Mouse (Mus musculus) kidney, embryonic 15.5 days (tissue): ENCODE measurements around the gene Vopp1. TPM values are rescaled to one million over a fixed set of nuclear protein-coding genes. Genes with fewer than 3 reads are reported as not detected.

Experiments
- ATAC-seq: fragments of 200-750 bp; cut with Nextera tagmentation; replicated peaks from 2 replicates; pipeline ENCODE4 v1.8.0; 2017; ENCODE audit warnings: moderate TSS enrichment; ENCODE audit not compliant: low FRiP score
- H3K27ac ChIP-seq: fragments of 300-500 bp; sonication (generic); 2 replicates; pipeline ENCODE4 v1.5.1; 2015; ENCODE audit warnings: mild to moderate bottlenecking, inconsistent platforms
- H3K27me3 ChIP-seq: fragments of 300-500 bp; sonication (generic); 2 replicates; pipeline ENCODE4 v1.6.1; 2015; ENCODE audit warnings: inconsistent platforms
- H3K36me3 ChIP-seq: fragments of 300-500 bp; sonication (generic); 2 replicates; pipeline ENCODE4 v1.6.1; 2015; ENCODE audit warnings: inconsistent platforms
- H3K4me1 ChIP-seq: fragments of 300-500 bp; sonication (generic); 2 replicates; pipeline ENCODE4 v1.6.1; 2015; ENCODE audit warnings: inconsistent platforms
- H3K4me2 ChIP-seq: fragments of 300-500 bp; sonication (generic); 2 replicates; pipeline ENCODE4 v1.6.1; 2015; ENCODE audit warnings: moderate library complexity, mild to moderate bottlenecking, inconsistent platforms
- H3K4me3 ChIP-seq: fragments of 300-500 bp; sonication (generic); replicated peaks from 2 replicates; pipeline ENCODE4 v1.5.1; 2015; ENCODE audit warnings: mild to moderate bottlenecking, inconsistent platforms
- H3K9ac ChIP-seq: fragments of 300-500 bp; sonication (generic); 2 replicates; pipeline ENCODE4 v1.6.1; 2015; ENCODE audit warnings: mild to moderate bottlenecking, inconsistent platforms
- H3K9me3 ChIP-seq: fragments of 300-500 bp; sonication (generic); replicated peaks from 2 replicates; pipeline ENCODE4 v1.6.1; 2016; ENCODE audit warnings: inconsistent platforms
- whole genome bisulfite sequencing: fragments of 180-500 bp; shearing (Covaris S2); methylation state at CpG from one replicate; pipeline ENCODE4 v1.1.7; 2015; ENCODE audit warnings: mixed read lengths; 5-methylcytosine and 5-hydroxymethylcytosine counted together
- polyA plus RNA-seq: library from polyadenylated mRNA; unstranded; fragments of >200 nt; fragmentation: Nextera tagmentation; extraction: Ambion mirVana; gene quantifications from 2 replicates; pipeline ENCODE4 v1.2.1, GENCODE M21; 2015

The Vopp1 gene
- polyA plus RNA-seq, 1 experiment from 2014 or later, result 44.8 TPM

DNA sequence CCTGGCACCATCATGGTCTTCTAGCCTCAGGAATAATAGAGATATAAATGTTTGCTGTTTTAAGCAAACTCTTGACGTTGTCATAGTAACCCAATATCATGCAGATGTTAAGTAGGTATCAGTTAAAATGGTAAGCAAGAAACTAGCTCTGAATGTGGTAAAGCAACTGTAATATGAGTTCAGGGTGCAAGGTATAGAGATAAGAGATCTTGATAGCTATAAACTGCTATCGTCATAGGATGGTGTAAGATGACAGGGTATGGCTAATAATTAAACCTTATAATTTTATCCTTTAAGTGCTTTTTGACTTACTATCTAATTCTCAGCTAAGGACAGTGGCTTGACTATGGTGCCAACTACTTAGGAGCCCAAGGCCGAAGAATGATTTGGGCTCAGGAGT lies 44.6 kb downstream of the Vopp1 start:
- H3K4me2 ChIP-seq, result no peak overlapping the region
- H3K4me1 ChIP-seq, result no peaks in the 10 kb centered on the region
- H3K9ac ChIP-seq, result no peak overlapping the region
- no peak overlapping the region for H3K4me3 ChIP-seq
- H3K27me3 ChIP-seq, result no peaks in the 10 kb centered on the region
- H3K27ac ChIP-seq, result no peak overlapping the region
- WGBS, result 88% methylated on average over 3 of the region's 3 CpGs
- 0 out of 2 replicates have a peak, but pooled peaks cover 6% of the 10 kb centered on the region for H3K36me3 ChIP-seq
- ATAC-seq, result no peak
- no peaks in the 10 kb centered on the region for H3K9me3 ChIP-seq

DNA sequence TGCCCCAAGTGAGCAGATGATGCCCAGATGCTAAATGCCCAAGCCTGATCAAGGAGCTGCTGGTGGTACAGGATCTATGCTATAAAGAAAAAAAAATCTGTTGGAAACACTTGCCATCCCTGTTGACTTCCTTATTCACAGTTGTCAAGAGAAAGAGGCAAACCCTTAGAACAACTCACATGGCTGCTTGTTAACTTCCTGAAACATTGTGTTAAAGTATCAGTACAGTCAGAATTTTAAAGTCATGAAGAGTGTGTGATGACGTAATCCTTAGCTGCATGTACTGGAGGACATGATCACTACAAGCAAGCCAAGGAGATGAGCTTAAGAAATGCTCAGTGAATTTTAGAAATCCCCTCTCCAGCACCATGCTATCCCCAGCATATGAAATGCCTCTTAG lies 51.2 kb downstream of the Vopp1 start:
- no peak for ATAC-seq

DNA sequence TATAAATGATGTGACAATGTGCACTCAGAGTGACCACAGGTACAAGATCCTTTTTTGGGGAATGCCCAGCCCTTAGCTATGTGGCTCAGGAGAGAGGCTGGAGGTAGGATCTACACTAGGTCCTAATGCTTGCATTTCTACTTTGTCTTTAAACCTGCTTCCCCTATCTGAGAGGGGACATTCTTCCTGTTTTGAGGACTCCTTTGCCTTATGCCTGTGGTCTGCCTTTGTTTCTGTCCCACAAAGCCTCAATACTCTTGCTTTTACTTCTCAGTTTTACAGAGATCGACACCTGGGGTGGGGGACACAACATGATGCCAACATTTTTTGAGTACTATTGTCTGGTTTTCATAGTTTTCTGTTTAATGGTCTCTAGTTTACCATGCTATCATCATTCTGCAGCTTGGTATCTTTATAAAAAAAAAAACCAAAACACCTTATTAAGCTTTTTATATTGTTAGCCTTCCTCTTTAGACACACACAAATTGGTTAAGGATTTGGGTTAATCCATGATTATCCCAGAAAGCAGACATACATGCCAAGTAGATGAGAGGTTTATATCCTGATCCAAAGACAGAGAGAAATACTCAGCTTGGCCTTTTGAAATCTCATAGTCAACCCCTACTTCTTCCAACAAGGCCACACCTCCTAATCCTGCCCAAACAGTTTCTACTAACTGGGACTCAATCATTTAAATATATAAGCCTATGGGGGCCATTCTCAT lies 54.3 kb downstream of the Vopp1 start:
- H3K4me1 ChIP-seq, result no peaks in the 10 kb centered on the region
- H3K9ac ChIP-seq, result no peak overlapping the region
- H3K27ac ChIP-seq, result no peak overlapping the region
- H3K9me3 ChIP-seq, result no peaks in the 10 kb centered on the region
- H3K36me3 ChIP-seq, result peaks cover 33% of the 10 kb centered on the region
- H3K4me3 ChIP-seq, result no peak overlapping the region
- no peak for ATAC-seq
- no peak overlapping the region for H3K4me2 ChIP-seq
- 85% methylated on average over 1 of the region's 1 CpGs for WGBS
- no peaks in the 10 kb centered on the region for H3K27me3 ChIP-seq

More for the DNA sequence above, 51.2 kb downstream of the Vopp1 start:
- Histone ChIP-seq H3K4me2 (no peak overlapping the region), H3K36me3 (peaks cover 34% of the 10 kb centered on the region), H3K4me1 (no peaks in the 10 kb centered on the region), H3K4me3 (no peak overlapping the region), H3K9me3 (no peaks in the 10 kb centered on the region), H3K27ac (no peak overlapping the region), H3K27me3 (no peaks in the 10 kb centered on the region), H3K9ac (no peak overlapping the region)
- 94% methylated on average over 1 of the region's 1 CpGs for WGBS

DNA sequence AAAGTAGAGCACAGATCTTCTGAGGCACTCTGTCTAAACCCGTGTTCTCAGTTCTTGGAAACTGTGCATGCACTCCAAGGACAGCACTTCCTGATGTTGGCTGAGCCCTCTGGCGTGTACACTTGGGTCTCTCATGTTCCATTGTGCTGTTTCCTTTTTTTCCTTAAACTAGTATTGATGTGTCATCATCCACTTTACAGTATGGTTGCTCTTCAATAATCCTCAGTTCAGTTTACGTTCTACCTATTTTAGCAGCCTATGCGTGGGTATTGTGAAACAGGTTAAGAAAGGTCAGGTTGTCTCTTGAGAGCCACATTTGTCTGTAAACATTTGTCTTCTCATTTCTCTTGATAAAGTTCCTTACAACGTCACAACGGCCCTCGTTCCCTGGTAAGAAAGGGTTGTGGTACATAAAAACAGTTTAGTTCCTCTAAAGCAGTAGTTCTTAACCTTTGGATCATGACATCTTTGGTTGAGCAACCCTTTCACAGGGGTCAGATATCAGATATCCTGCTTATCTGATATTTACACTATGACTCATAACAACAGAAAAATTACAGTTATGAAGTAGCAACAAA lies 55.9 kb downstream of the Vopp1 start:
- no peaks in the 10 kb centered on the region for H3K9me3 ChIP-seq
- H3K9ac ChIP-seq, result no peak overlapping the region
- no peak for ATAC-seq
- no peak overlapping the region for H3K4me2 ChIP-seq
- no peak overlapping the region for H3K4me3 ChIP-seq
- no peaks in the 10 kb centered on the region for H3K27me3 ChIP-seq
- no peaks in the 10 kb centered on the region for H3K4me1 ChIP-seq
- peaks cover 26% of the 10 kb centered on the region for H3K36me3 ChIP-seq
- 81% methylated on average over 7 of the region's 7 CpGs for WGBS
- H3K27ac ChIP-seq, result no peak overlapping the region

DNA sequence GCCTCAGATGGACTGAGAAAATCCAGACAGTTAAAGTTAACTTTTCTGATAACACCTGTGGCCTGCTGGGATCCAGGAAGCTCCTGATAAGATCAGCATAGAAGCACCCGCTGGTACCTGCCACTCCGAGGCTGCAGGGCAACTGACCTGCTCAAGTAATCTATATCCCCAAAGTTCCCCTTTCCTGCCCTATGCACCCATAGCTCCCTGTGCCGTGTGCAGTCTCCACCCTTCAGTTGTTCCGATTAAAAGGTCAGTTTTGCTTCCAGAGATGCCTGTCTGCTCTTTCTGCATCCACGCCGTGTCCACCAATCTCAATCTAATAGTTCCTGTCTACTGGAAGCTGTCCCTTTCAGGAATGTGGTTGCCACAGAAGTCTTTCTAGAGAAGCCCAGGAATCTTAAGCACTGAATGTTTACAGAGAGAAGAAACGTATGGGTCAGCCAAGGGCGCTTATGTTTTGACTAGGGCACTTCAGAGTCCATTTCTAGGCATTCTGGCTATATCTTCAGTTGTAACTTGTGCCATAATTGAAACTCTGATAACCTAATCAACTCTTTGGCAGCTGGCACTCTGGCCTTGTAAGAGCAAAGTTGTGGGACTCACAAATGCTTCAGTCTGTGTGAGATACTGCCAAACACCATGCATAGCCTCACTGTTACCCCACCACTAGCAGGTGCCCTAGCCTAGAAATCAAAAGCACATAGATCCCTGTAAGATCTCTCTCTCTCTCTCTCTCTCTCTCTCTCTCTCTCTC lies 57.7 kb downstream of the Vopp1 start:
- Histone ChIP-seq H3K4me3 (no peak overlapping the region), H3K9me3 (no peaks in the 10 kb centered on the region), H3K4me2 (no peak overlapping the region), H3K27ac (no peak overlapping the region), H3K9ac (no peak overlapping the region), H3K27me3 (no peaks in the 10 kb centered on the region), H3K36me3 (peaks cover 14% of the 10 kb centered on the region), H3K4me1 (no peaks in the 10 kb centered on the region)
- ATAC-seq, result 0 out of 2 replicates have a peak, but pooled peaks have one; percentile 59
- WGBS, result 69% methylated on average over 8 of the region's 8 CpGs

DNA sequence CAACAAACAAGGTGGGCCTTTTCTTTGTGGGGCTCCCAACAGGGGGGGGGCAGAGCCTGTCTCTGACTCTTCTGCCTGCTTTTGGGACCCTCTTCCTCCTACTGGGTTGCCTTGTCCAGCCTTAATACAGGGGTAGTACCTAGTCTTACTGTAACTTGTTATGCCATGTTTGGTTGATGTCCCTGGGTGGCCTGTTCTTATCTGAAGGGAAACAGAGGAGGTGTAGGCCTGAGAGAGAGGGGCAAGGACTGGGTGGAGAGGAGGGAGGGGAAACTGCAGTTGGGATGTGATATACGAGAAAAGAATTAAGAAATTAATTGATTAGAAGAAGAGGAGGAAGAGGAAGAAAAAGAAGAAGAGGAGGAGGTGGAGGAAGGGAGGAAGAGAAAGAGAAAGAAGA lies 58.7 kb downstream of the Vopp1 start:
- H3K36me3 ChIP-seq, result peaks cover 19% of the 10 kb centered on the region
- H3K27ac ChIP-seq, result no peak overlapping the region
- no peak overlapping the region for H3K9ac ChIP-seq
- no peak overlapping the region for H3K4me3 ChIP-seq
- peak; percentile 80; the same call in 1 of the 2 replicates for ATAC-seq
- no peaks in the 10 kb centered on the region for H3K9me3 ChIP-seq
- no peaks in the 10 kb centered on the region for H3K4me1 ChIP-seq
- WGBS, result 73% methylated on average over 1 of the region's 1 CpGs
- H3K27me3 ChIP-seq, result no peaks in the 10 kb centered on the region
- no peak overlapping the region for H3K4me2 ChIP-seq

DNA sequence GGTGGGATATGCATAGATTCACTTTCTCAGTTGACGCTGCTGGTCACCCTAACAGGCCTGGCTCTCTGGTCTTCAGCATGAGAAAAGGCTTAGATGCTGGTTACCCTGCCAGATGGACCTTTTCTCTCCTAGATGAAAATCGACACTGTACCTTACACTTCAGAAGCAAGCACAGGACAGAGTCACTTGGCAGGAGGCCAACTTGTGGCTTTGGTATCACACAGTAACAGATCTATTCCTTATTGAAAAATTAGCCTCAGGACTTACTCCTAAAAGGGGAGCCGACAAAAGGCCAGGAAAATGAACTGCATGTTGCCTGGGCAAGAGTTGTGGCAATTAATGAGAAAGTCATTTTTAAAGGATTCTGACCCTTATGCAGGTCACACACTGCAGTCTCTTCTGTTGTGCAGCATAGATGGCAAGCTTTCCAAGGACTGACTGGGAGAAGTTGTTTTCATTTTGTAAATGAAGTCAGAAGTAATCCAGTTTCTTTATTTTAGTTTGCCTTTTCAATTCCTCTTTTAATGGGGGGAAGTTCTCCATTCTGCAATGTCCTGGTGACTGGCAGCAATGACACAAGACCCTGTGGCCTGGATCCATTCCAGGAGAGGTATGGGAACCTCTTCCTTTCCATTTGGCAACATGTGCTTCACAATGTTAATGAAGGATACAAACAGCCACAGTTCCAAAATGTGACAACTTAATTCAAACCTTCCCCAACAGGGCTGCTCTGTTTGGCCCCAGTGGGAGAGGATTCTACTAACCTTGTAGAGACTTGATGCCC lies 59.7 kb downstream of the Vopp1 start:
- 54% methylated on average over 3 of the region's 3 CpGs for WGBS
- ATAC-seq, result peak; percentile 37; the same call in 1 of the 2 replicates
- H3K4me1 ChIP-seq, result no peaks in the 10 kb centered on the region
- H3K27me3 ChIP-seq, result no peaks in the 10 kb centered on the region
- peaks cover 19% of the 10 kb centered on the region for H3K36me3 ChIP-seq
- no peaks in the 10 kb centered on the region for H3K9me3 ChIP-seq
- H3K27ac ChIP-seq, result no peak overlapping the region
- no peak overlapping the region for H3K4me3 ChIP-seq
- H3K4me2 ChIP-seq, result no peak overlapping the region
- H3K9ac ChIP-seq, result no peak overlapping the region

DNA sequence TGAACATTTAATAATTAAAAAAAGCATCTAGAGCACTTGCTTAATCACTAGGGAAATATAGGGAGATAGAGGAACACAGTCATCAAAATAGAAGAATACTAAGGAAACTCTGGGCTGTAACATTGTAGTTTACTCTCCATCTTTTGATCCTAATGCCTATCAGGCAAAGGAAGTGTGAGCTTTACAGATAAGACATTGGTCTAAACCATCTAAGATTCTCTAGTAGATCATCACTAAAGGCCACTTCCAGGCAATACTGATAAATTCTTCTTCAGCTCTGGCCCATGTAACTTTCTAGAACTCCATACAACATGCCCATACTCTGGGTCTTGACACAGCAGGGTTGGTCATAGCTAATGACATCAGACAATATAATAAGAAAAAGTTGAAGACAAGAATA lies 61.9 kb downstream of the Vopp1 start:
- Histone ChIP-seq H3K4me1 (no peaks in the 10 kb centered on the region), H3K27me3 (no peaks in the 10 kb centered on the region), H3K4me3 (no peak overlapping the region), H3K9ac (no peak overlapping the region), H3K9me3 (no peaks in the 10 kb centered on the region), H3K27ac (no peak overlapping the region), H3K36me3 (peaks cover 16% of the 10 kb centered on the region), H3K4me2 (no peak overlapping the region)
- no peak for ATAC-seq

DNA sequence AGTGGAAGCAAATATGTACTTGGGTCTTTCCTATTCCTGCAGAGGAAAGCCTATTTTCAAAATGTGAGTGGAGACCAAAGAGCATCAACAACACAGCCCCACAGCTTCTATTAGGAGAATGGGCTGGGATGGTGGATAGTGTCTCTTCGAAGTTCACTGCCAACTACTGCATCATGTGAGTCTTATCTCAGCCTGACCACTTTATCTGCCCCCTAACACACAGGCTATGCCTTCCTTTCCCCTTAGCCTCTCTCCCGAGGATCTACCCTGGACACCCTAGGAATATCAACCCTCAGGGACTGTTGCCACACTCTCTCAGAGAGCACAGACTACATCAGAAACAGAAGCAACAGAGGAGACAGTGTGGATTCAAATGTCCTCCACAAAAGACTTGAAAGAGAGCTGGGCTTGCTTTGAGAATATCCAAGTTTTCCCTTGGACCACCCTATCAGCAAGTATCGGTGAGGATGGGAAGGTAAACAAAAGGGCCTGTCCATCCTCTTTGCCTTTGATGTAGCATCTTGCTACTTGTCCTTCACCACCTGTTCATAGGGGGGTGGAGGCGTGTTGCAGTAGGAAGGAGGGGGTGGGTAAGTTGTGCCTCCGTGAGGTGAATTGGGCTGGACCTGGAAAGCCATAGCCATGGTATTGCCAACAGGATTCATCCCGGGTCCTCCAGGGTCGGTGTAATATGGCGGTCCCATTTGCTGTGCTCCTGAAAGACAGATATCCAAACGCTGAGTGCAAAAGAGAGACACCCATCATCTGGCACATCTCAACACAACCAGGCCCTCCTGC lies 70.8 kb downstream of the Vopp1 start:
- 0 out of 2 replicates have a peak, but pooled peaks have one; percentile 33 for ATAC-seq
- H3K4me2 ChIP-seq, result no peak overlapping the region
- H3K27ac ChIP-seq, result no peak overlapping the region
- no peaks in the 10 kb centered on the region for H3K9me3 ChIP-seq
- H3K36me3 ChIP-seq, result peaks cover 44% of the 10 kb centered on the region
- WGBS, result 97% methylated on average over 9 of the region's 9 CpGs
- no peak overlapping the region for H3K9ac ChIP-seq
- H3K4me1 ChIP-seq, result no peaks in the 10 kb centered on the region
- no peak overlapping the region for H3K4me3 ChIP-seq
- H3K27me3 ChIP-seq, result no peaks in the 10 kb centered on the region

DNA sequence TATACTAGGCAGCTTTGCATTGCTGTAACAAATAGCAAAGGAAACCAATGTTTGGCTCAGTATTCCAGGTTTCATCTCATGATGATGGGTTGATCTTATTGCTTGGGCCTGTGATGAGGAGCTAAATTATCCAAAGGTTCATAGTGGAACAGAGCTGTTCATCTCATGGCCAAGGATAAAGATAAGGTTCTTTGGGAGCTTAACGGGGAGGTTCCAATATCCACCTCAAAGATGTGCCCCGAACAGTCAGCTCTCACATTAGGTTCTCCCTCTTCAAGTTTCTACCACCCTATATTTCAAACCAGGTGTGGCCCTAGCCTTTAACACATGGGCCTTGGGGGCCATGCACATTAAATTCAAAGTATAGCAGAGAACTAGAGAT lies 79.2 kb downstream of the Vopp1 start:
- Histone ChIP-seq H3K4me3 (no peak overlapping the region), H3K27ac (no peak overlapping the region), H3K9ac (no peak overlapping the region), H3K9me3 (no peaks in the 10 kb centered on the region), H3K27me3 (no peaks in the 10 kb centered on the region), H3K4me1 (no peaks in the 10 kb centered on the region), H3K36me3 (no peaks in the 10 kb centered on the region), H3K4me2 (no peak overlapping the region)
- 92% methylated on average over 2 of the region's 2 CpGs for WGBS
- no peak for ATAC-seq

DNA sequence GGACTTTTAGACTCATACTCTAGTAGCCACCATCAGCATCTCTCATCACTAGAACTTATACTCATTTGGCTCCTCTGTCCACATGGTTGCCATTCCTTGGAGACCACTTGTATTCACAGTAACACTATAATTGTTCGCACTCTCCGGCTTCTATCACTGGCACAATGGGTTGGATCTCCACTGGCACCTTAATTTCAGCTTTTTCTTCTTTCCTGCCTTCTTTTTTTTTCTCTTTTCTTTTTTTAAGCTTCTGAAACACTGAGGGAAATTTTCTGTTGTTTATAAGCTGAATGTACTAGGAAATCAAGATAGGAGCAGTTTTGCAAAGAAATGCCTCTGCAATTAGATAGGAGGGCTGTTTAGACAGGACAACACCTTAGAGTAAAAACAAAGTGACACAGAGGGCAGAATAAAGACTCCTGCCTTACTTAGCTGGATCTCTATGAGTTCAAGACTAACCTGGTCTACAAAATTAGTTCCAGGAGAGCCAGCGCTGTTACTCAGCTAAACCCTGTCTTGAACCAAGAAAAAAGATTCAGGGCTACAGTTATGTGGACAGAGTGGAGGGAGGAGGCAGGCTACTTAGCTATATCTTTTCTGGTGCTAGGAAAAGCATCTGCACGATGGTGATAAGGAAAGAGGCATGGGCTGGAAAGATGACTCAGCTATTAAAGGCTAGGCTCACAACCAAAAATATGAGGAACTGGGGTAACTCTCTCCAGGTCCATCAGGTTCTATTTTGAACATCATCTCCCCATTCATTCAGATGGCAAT lies 79.8 kb downstream of the Vopp1 start:
- no peak overlapping the region for H3K4me2 ChIP-seq
- no peak overlapping the region for H3K9ac ChIP-seq
- H3K36me3 ChIP-seq, result no peaks in the 10 kb centered on the region; the same call in 1 of the 2 replicates
- 93% methylated on average over 4 of the region's 4 CpGs for WGBS
- H3K9me3 ChIP-seq, result no peaks in the 10 kb centered on the region
- H3K27ac ChIP-seq, result no peak overlapping the region
- H3K4me1 ChIP-seq, result no peaks in the 10 kb centered on the region
- peak; percentile 88 for ATAC-seq
- no peak overlapping the region for H3K4me3 ChIP-seq
- no peaks in the 10 kb centered on the region for H3K27me3 ChIP-seq
